Mouse (Mus musculus): ENCODE results near the gene Olfr807. TPM values are rescaled to one million over a fixed set of nuclear protein-coding genes. Genes with fewer than 3 reads are reported as not detected.

Gene Olfr807
- polyA plus RNA-seq, 1 experiment from 2014 or later = not detected

Small RNA genes lying within 50 kb of the gene (microRNA-seq; reads per million reads assigned to microRNA genes)
- gene Gm24485 = not detected

Other genes with a start within 250 kb of the Olfr807 start
- not detected in 2 replicates for gene Olfr791, start 236.0 kb downstream of the Olfr807 start, polyA plus RNA-seq (2015; fragmentation: Nextera tagmentation; extraction: Ambion mirVana)
- not detected in 2 replicates for gene Olfr792, start 218.6 kb downstream of the Olfr807 start, polyA plus RNA-seq (2015; fragmentation: Nextera tagmentation; extraction: Ambion mirVana)
- gene Olfr794, start 190.1 kb downstream of the Olfr807 start, polyA plus RNA-seq (2015; fragmentation: Nextera tagmentation; extraction: Ambion mirVana) = not detected in 2 replicates
- gene Olfr796, start 145.2 kb downstream of the Olfr807 start, polyA plus RNA-seq (2015; fragmentation: Nextera tagmentation; extraction: Ambion mirVana) = not detected in 2 replicates
- not detected in 2 replicates for gene Olfr798, start 129.9 kb downstream of the Olfr807 start, polyA plus RNA-seq (2015; fragmentation: Nextera tagmentation; extraction: Ambion mirVana)
- gene Olfr799, start 120.3 kb downstream of the Olfr807 start, polyA plus RNA-seq (2015; fragmentation: Nextera tagmentation; extraction: Ambion mirVana) = not detected in 2 replicates
- gene Olfr800, start 100.1 kb downstream of the Olfr807 start, polyA plus RNA-seq (2015; fragmentation: Nextera tagmentation; extraction: Ambion mirVana) = not detected in 2 replicates
- gene Olfr801, start 83.9 kb downstream of the Olfr807 start, polyA plus RNA-seq (2015; fragmentation: Nextera tagmentation; extraction: Ambion mirVana) = not detected in 2 replicates
- not detected in 2 replicates for gene Olfr802, start 69.6 kb downstream of the Olfr807 start, polyA plus RNA-seq (2015; fragmentation: Nextera tagmentation; extraction: Ambion mirVana)
- gene Olfr803, start 63.5 kb downstream of the Olfr807 start, polyA plus RNA-seq (2015; fragmentation: Nextera tagmentation; extraction: Ambion mirVana) = not detected in 2 replicates
- gene Olfr804, start 54.6 kb downstream of the Olfr807 start, polyA plus RNA-seq (2015; fragmentation: Nextera tagmentation; extraction: Ambion mirVana) = not detected in 2 replicates
- not detected in 2 replicates for gene Olfr805, start 28.4 kb downstream of the Olfr807 start, polyA plus RNA-seq (2015; fragmentation: Nextera tagmentation; extraction: Ambion mirVana)
- not detected in 2 replicates for gene Olfr806, start 15.9 kb downstream of the Olfr807 start, polyA plus RNA-seq (2015; fragmentation: Nextera tagmentation; extraction: Ambion mirVana)
- gene Olfr808, start 7.7 kb upstream of the Olfr807 start, polyA plus RNA-seq (2015; fragmentation: Nextera tagmentation; extraction: Ambion mirVana) = not detected in 2 replicates
- not detected in 2 replicates for gene Olfr809, start 16.8 kb upstream of the Olfr807 start, polyA plus RNA-seq (2015; fragmentation: Nextera tagmentation; extraction: Ambion mirVana)
- not detected in 2 replicates for gene Olfr810, start 37.1 kb upstream of the Olfr807 start, polyA plus RNA-seq (2015; fragmentation: Nextera tagmentation; extraction: Ambion mirVana)
- gene Olfr811, start 46.6 kb upstream of the Olfr807 start, polyA plus RNA-seq (2015; fragmentation: Nextera tagmentation; extraction: Ambion mirVana) = not detected in 2 replicates
- not detected in 2 replicates for gene Olfr812, start 88.3 kb upstream of the Olfr807 start, polyA plus RNA-seq (2015; fragmentation: Nextera tagmentation; extraction: Ambion mirVana)
- not detected in 2 replicates for gene Olfr813, start 97.6 kb upstream of the Olfr807 start, polyA plus RNA-seq (2015; fragmentation: Nextera tagmentation; extraction: Ambion mirVana)
- not detected in 2 replicates for gene Olfr814, start 122.1 kb upstream of the Olfr807 start, polyA plus RNA-seq (2015; fragmentation: Nextera tagmentation; extraction: Ambion mirVana)
- not detected in 2 replicates for gene Olfr815, start 148.1 kb upstream of the Olfr807 start, polyA plus RNA-seq (2015; fragmentation: Nextera tagmentation; extraction: Ambion mirVana)
- not detected in 2 replicates for gene Olfr816, start 157.8 kb upstream of the Olfr807 start, polyA plus RNA-seq (2015; fragmentation: Nextera tagmentation; extraction: Ambion mirVana)
- gene Olfr818, start 191.3 kb upstream of the Olfr807 start, polyA plus RNA-seq (2015; fragmentation: Nextera tagmentation; extraction: Ambion mirVana) = not detected in 2 replicates
- not detected in 2 replicates for gene Olfr819, start 209.5 kb upstream of the Olfr807 start, polyA plus RNA-seq (2015; fragmentation: Nextera tagmentation; extraction: Ambion mirVana)
- gene Olfr247, start 218.3 kb upstream of the Olfr807 start, polyA plus RNA-seq (2015; fragmentation: Nextera tagmentation; extraction: Ambion mirVana) = not detected in 2 replicates
- gene Gm10310, start 227.3 kb upstream of the Olfr807 start, polyA plus RNA-seq (2015; fragmentation: Nextera tagmentation; extraction: Ambion mirVana) = not detected in 2 replicates

Measured in stomach, embryonic 16.5 days (tissue).